Mouse (Mus musculus): ENCODE results near the gene 2300009A05Rik.

The 2300009A05Rik gene

DNA sequence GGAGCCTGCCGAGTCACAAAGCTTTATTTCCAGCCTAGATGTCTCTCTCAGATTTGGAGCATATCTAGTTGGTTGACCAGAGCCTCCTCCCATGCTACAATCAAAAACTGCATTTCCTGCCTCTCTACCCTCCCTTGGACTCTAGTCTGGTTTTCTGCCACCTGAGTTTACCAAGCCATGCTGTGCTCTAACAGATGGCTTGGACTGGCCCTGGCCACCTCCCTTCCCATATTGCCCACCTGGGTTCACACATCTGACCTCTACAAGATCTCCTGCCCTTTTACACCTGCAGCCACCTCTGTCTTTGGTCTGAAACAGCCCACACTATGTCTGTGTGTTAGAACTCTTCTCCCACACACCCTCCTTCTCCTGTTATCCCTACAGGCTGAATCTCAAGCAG, 50.9 kb downstream of the 2300009A05Rik start:
- no peak for DNase-seq (ENCODE audit: extremely low read depth, low read depth, low spot score)

DNA sequence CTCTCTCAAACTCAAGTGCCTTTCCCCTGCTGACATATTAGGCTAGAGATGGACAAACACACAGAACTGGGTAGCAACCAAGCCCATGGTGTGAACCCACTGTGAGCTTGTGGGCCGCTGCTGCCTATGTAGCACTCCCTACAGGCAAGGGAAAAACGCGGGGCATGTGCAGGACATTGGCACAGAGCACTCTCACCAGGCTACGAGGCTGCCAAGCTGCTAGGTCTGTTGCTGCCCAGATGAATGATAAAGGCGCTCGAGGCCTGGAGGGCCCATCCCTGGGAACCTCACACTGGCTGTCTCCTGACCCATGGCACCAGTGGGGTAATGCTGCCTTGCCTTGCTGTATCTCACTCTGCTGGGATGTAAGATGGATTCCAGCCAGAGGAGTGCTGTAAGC, 53.0 kb downstream of the 2300009A05Rik start:
- DNase-seq (ENCODE audit: extremely low read depth, low read depth, low spot score): no peak

Data from fat pad, adult 2 months (tissue).